Mouse (Mus musculus) kidney, postnatal 4 days (tissue): ENCODE measurements at regions not wholly inside any gene's neighbourhood (a gene's known extent, or its start where the extent isn't known, plus 50 kb on each side); places are given as distances from the start of the nearest gene placed in this dataset.

Experiments used
- DNase-seq, 2 experiments: peaks; one replicate each; pipeline ENCODE4 v3.0.0; 2021; ENCODE audit warnings: mixed read lengths in 2 of 2

DNA sequence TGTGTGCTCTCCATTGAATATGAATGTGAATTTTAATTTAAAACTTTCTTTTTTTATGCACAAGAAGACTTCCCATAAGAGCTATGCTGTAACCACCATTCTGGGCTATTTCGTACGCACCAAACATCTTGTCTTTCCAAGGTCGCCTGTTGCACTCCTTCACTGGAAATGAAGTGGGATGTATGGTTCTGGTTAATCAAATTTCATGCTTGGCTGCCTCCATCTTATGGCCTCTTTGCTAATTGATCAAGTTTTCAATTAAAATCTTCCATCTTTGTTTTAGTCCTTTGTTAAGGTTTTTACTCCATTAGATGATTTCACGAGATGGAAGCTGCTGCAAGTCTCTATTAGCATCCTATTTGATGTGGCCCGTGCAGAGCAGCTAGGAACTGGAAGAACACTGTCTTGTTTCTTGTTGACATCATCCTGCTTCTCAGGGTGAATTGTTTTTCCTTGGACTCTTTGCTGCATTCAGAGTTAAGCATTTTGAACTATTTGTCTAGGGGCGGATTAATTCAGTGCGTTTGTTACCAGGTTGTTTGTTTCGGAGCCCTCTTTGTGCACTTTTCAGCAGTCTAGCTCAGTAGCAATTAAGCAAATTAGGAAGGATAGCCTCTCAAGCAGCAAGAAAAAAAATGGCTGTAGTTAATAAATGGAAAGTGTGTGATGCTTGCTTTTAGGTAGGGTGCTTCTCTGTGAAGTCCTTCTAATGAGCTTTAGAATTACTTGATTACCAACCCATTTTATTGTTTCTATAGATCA lies 147.4 kb upstream of the Alcam start:
- no peak for DNase-seq

DNA sequence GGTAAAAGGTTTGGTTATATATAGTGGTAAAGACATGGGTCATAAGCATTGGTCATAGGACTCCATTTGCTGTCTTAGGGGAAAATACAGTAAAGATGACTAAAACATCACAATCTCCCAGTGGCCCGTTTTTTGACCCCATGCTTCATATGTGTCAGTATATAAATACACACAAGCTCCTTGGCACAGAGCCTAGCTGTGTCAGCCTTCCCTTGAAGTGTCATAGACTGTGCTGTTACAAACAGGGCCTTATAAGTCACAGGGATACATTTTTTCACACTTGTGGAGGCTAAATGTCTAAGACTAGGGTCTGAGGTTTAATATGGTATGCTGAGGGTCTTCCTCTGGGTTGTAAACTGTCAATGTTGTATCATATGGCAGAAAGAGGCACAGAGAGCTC lies 144.4 kb upstream of the Alcam start:
- peak; percentile 22 to 33 for DNase-seq

DNA sequence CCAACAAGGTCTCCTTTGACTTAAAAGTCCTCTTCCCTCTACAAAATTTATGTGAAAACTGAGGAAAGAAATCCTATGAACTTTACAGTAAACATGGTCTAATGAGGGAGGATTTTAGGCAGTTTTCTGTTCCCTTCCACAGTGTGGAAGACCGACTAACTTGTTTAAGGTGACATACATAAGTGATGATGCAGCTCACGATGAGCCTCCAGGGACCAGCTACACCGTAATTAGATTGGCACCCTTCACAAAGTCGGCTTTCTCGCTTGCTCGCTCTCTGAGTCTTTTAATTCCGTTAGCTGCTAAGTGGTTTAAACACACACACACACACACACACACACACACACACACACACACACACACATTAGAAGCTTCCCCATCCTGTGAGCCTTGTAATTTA lies 143.3 kb upstream of the Alcam start:
- no peak for DNase-seq

DNA sequence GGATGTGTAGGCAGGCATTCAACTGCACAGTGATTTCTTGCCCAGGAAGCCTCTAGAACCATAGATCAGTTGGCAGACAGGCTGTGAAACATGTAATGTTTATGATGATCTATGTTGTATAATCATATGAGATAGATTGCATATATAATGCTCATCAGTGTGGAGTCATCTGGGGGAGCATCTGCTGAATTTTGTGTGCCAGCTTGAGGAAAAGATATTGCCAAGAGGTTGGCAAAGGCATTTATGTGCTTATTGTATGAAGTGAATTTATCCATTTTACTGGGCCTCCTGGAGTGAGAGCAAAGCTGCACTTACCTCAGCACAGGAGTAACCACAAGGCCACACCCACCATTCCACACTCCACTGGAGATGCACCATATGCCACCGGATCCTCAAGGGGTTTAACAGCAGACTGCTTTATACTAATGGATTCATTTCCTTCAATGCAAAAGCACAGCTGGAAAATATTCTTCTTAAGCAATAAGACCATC lies 134.5 kb upstream of the Alcam start:
- DNase-seq, result peak; percentile 7 to 17

DNA sequence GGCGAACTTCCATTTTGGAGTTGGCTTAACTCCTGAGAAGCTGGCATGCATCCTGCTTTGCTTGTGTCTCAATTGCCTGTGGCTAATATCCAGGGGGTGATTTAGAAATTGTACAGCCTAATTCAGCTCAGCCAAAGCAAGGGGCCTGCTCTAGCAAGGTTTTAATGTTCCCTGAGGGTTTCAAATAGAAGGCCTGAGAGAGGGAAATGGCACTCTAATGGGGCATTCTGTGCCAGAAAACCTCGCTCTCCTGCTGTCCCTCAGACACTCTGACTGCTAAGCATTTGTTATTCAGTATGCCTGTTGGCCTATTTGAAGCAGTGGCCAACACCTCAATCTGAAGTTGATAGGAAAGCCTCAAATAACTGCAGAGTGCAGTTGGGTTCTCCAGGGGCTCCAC lies 115.2 kb upstream of the Alcam start:
- DNase-seq, result no peak

DNA sequence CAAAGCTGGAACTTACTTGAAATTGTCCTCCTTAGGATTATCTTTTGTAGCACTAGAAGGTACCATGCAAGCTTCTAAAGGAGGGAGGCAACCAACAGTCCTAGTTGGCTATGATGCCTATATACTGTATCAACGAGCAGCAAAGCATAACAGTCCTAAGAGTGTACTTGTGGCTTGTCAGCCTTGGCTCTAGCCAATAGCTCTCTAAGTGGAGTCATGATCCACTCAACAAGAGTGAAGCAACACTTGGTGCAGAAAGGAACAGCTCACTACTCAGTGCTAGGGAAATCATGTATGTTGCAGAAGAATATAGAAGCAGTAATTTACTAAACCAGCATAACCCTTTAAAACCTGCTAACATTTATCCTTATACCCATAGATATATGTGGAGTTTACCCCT lies 82.4 kb upstream of the Alcam start:
- no peak for DNase-seq

DNA sequence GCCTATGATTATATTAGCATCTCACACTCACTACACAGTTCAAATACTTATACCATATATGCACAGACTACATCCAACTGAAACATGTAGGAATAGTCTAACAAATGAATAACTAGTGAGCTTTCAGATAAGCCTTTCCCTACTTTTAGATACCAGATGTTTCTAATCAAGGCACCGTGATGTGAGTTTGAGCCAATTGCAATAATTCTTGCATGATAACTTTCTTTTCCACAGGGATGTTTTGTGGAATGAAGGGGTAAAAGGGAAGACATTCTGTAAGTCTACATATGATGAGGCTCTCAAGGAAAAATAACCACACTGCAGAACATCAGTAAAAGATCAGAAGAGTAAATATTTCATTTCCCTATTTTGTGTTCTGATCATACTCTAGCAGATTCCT lies 80.7 kb upstream of the Alcam start:
- DNase-seq, result no peak

DNA sequence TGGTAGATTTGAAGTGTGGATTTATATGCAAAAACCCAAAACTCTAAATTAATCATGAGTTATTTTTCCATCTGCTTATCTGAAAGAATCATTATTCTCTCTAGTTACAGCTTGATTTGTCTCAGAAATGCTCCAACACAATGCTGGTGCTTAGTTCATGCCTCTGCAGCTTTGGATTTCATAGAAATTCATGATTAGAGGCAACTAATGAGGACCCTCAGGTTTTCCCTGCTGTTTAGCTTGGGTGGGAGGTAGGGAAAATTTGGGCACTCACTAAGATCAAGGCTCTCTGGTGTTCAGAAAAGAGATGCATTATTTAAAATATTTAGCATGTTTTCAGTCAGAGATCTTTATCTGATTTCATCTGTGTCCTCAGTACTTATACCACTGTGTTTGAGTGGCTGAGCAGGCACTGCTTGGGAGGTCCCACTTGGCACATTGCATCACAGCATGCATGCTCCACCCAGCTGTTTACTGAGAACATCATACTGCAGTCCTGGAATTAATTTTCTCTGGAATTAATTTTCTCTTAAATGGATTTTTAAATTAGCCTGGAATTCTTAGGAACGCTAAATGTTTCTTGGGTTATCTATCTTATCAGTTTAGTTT lies 78.7 kb upstream of the Alcam start:
- peak in 1 of 2 experiments; percentile 2 for DNase-seq

DNA sequence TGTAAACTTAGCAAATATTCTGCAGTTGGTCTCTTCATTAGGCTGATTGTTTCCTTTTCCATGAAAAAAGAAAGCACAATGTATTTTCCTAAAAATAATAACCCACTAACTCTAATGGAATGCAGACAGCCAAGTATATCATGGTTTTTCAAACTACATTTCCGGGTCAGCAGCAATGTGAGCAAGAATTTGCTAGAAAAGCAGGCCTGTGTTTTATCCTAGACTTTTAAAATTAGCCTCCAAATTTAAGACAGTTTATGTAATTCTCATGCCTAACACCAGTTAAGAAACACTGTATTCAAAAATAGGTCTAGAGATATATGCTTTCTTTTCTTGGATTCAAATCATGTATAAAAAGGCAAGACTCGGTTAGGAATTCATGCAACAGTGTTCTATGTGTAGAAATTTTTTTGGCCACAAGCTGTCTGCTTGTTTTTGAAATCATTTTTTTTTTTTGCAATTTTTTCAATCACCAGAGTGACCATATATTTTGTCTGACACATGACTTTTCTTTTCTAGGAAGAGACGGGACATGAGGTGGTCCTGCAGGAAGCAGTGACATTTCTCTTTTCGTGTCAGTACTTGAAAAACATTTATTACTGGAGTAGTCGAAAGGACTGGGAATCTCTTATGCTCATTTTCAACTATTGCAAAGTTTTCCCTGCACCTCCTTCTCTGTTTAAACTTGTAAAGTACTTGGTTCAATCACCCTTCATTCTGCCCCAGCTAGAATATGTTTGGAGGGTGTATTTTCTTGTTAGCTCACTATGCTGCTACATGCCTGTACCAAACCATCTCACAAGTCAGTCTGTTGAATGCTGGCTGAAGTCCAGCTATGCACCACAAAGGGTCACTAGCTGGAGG lies 59.9 kb upstream of the Alcam start:
- DNase-seq, result no peak

DNA sequence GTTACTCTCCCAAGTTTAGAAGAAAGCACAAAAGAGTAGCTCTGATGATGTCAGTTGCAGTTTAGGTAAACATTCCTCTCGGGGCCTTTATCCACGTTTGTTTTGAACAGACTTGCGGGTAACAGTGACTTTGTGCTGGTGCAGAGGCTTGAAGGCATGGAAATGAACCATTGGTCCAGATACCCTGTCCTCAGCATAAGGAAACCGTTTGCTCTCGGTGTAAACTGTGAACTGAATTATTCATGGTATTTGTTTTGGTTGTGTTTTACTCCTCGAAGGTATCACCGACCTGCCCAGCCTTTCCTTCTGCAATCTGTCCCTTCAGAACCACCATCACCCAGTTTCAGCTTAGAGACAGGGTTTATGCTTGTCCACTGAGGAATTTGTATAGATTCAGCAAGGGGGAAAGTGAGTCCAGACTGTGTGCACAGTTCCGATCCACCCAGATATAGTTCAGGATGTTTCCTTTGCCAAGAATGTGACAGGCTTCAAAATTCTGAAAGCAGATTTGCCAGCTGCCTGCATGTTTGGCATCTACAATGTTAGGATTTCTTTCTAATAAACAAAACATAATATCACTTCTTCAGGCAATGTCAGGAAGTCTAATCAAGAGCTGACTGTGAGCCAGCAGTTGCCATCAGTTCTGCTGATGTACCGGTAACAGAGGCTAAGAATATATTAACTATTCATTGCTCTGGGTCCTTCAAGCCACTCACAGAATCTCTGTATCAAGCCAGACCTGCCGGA lies 54.9 kb upstream of the Alcam start:
- DNase-seq, result no peak
